Mouse (Mus musculus) G1E (cell line): ENCODE measurements around the gene Lrp5.

Source experiments
- CTCF ChIP-seq: IDR thresholded peaks from 2 replicates; pipeline ENCODE4 v1.5.1; 2012; ENCODE audit warnings: low read depth, low read length, inconsistent platforms, mixed read lengths
- GATA1 ChIP-seq: IDR thresholded peaks from 2 replicates; pipeline ENCODE4 v1.6.1; 2012; ENCODE audit warnings: borderline replicate concordance, low read length, inconsistent platforms, mixed read lengths
- TAL1 ChIP-seq: conservative IDR thresholded peaks from 2 replicates; pipeline ENCODE4 v1.6.1; 2012; ENCODE audit warnings: low read depth, low read length, inconsistent platforms, mixed read lengths

- TF ChIP-seq GATA1 (no peak), TAL1 (no peak), CTCF (no peak)
Observed at GRCm38 (mm10) chr19:3544995-3545394, 141.4 kb downstream of the Lrp5 start.
